Mouse (Mus musculus) retina, adult 2 months (tissue): Measurements from ENCODE around the gene Ndufaf4.
"Not testable (repeated sequence)": the region's sequence is repeated elsewhere in the genome, so short reads cannot be mapped to it uniquely, and the experiment has no call there.

Experiments used
- DNase-seq: peaks from one replicate; pipeline ENCODE4 v3.0.0-alpha.2; 2012; ENCODE audit warnings: low read depth, low spot score

Ndufaf4 gene

GRCm38 (mm10) chr4:24897851-24898515 lies at the start of gene Ndufaf4:
TSS of gene Ndufaf4 (plus strand) at chr4:24898083.
- DNase-seq = peak; percentile 95

- DNase-seq = peak; percentile 46
Measured at GRCm38 (mm10) chr4:24850401-24851325, 47.2 kb upstream of the Ndufaf4 start, which contains the start of gene Klhl32. TSS of gene Klhl32 (minus strand) at chr4:24851124.

GRCm38 (mm10) chr4:24865691-24866090 lies 32.2 kb upstream of the Ndufaf4 start:
- DNase-seq = no peak

GRCm38 (mm10) chr4:24869230-24869629 lies 28.7 kb upstream of the Ndufaf4 start:
- DNase-seq = no peak

- DNase-seq = not testable (repeated sequence)
Measured at GRCm38 (mm10) chr4:24889386-24889785, 8.5 kb upstream of the Ndufaf4 start.

- DNase-seq = not testable (repeated sequence)
Measured at GRCm38 (mm10) chr4:24892293-24892692, 5.6 kb upstream of the Ndufaf4 start.

- no peak for DNase-seq
Measured at GRCm38 (mm10) chr4:24894625-24895024, 3.3 kb upstream of the Ndufaf4 start.

- DNase-seq = peak; percentile 34
Measured at GRCm38 (mm10) chr4:24896829-24897228, 1.1 kb upstream of the Ndufaf4 start.

GRCm38 (mm10) chr4:24897351-24897750 lies 532 bp upstream of the Ndufaf4 start:
- DNase-seq = no peak

GRCm38 (mm10) chr4:24898636-24899035 lies 753 bp downstream of the Ndufaf4 start:
- DNase-seq = no peak

- DNase-seq = no peak
Measured at GRCm38 (mm10) chr4:24899146-24899545, 1.3 kb downstream of the Ndufaf4 start.

- no peak for DNase-seq
Measured at GRCm38 (mm10) chr4:24907745-24908144, 9.9 kb downstream of the Ndufaf4 start.

- no peak for DNase-seq
Measured at GRCm38 (mm10) chr4:24915631-24916030, 17.7 kb downstream of the Ndufaf4 start.

- no peak for DNase-seq
Measured at GRCm38 (mm10) chr4:24920006-24920577, 22.2 kb downstream of the Ndufaf4 start.

GRCm38 (mm10) chr4:24924726-24925125 lies 26.8 kb downstream of the Ndufaf4 start:
- DNase-seq = no peak

- no peak for DNase-seq
Measured at GRCm38 (mm10) chr4:24928260-24928780, 30.4 kb downstream of the Ndufaf4 start.

GRCm38 (mm10) chr4:24928926-24929325 lies 31.0 kb downstream of the Ndufaf4 start:
- DNase-seq = no peak

- no peak for DNase-seq
Measured at GRCm38 (mm10) chr4:24942728-24943424, 45.0 kb downstream of the Ndufaf4 start.
